8 mouse cellular contexts compared by ENCODE assay signal in genomic region chr10:117940441-117941265, GRCm38 (mm10).
DNase-seq lines count a peak whose midpoint lies in the region; ATAC-seq and TF ChIP-seq lines count a peak whose summit lies in the region.
"Had no signal": no experiment of that assay in that cellular context is flagged by ENCODE, and none has a peak within 500 bp of the region (broad histone marks: within the 10 kb centered on the region; RNA-seq: fewer than 3 reads in every experiment).

No protein-coding gene starts in this region.

- no peaks in the 10 kb centered on the region for H3K9me3 ChIP-seq in heart, embryonic 15.5 days (replicated peaks)
- no peaks in the 10 kb centered on the region for H3K9me3 ChIP-seq in limb, embryonic 14.5 days (ENCODE audit: control insufficient read depth, low read length)
- H3K9me3 ChIP-seq: embryonic facial prominence, embryonic 13.5 days had no signal

- no peak overlapping the region for H3K9ac ChIP-seq in heart, embryonic 15.5 days
- H3K9ac ChIP-seq in limb, embryonic 14.5 days (ENCODE audit: low read depth, low read length, severe bottlenecking): no peak overlapping the region
- H3K9ac ChIP-seq: embryonic facial prominence, embryonic 13.5 days had no signal

- peaks cover 30% of the 10 kb centered on the region for H3K4me1 ChIP-seq in heart, embryonic 15.5 days (replicated peaks)
- peaks cover 8% of the 10 kb centered on the region; the same call in 1 of the 2 replicates for H3K4me1 ChIP-seq in limb, embryonic 14.5 days (ENCODE audit: control insufficient read depth, insufficient read depth, low read length)

- TF ChIP-seq POLR2A in limb, embryonic 14.5 days (IDR thresholded peaks at IDR 0.05; ENCODE audit: borderline replicate concordance, extremely low read depth, insufficient read depth, insufficient read length): no peak

- peak; percentile 44 for DNase-seq in CD4-positive helper T cell, adult 2 months (ENCODE audit: low read depth, low spot score)
- DNase-seq in R1 (ENCODE audit: low read depth, low spot score): peak; percentile 21
- DNase-seq in limb, embryonic 14.5 days (ENCODE audit: low spot score): peak; percentile 32
- DNase-seq in splenic B cell, adult 2 months (ENCODE audit: low read depth, low spot score): peak; percentile 55
- no peak for DNase-seq in layer of hippocampus, adult 9-10 months (ENCODE audit: low spot score)
- no peak for DNase-seq in cerebellum, adult 11 months

- H3K36me3 ChIP-seq in heart, embryonic 15.5 days: no peaks in the 10 kb centered on the region
- H3K36me3 ChIP-seq in limb, embryonic 14.5 days (ENCODE audit: control insufficient read depth, insufficient read depth, low read length): no peaks in the 10 kb centered on the region
- no peaks in the 10 kb centered on the region for H3K36me3 ChIP-seq in splenic B cell, adult 2 months (ENCODE audit: control insufficient read depth, insufficient read depth, low read length, poor library complexity, severe bottlenecking)
- H3K36me3 ChIP-seq: embryonic facial prominence, embryonic 13.5 days had no signal

- peak overlapping the region; percentile 71 for H3K27ac ChIP-seq in heart, embryonic 15.5 days
- H3K27ac ChIP-seq in limb, embryonic 14.5 days (replicated peaks; ENCODE audit: low read depth, low read length): peak overlapping the region; percentile 27; the same call in 1 of the 2 replicates
- H3K27ac ChIP-seq: embryonic facial prominence, embryonic 13.5 days had no signal

- no peaks in the 10 kb centered on the region for H3K27me3 ChIP-seq in heart, embryonic 15.5 days
- H3K27me3 ChIP-seq in limb, embryonic 14.5 days (ENCODE audit: control insufficient read depth, insufficient read depth, low read length): no peaks in the 10 kb centered on the region
- no peaks in the 10 kb centered on the region for H3K27me3 ChIP-seq in splenic B cell, adult 2 months (ENCODE audit: control insufficient read depth, insufficient read depth, low read length, poor library complexity, severe bottlenecking)
- H3K27me3 ChIP-seq: embryonic facial prominence, embryonic 13.5 days had no signal

- 32% methylated on average over 10 of the region's 10 CpGs for WGBS in heart, embryonic 15.5 days
- WGBS in limb, embryonic 14.5 days: 34% methylated on average over 10 of the region's 10 CpGs

- H3K4me2 ChIP-seq in heart, embryonic 15.5 days: peak overlapping the region; percentile 49
- H3K4me2 ChIP-seq in limb, embryonic 14.5 days (replicated peaks; ENCODE audit: low read depth, low read length, severe bottlenecking): peak overlapping the region; percentile 24; the same call in 1 of the 2 replicates
- H3K4me2 ChIP-seq: embryonic facial prominence, embryonic 13.5 days had no signal

- H3K4me3 ChIP-seq in heart, embryonic 15.5 days: no peak overlapping the region
- no peak overlapping the region for H3K4me3 ChIP-seq in limb, embryonic 14.5 days (replicated peaks; ENCODE audit: low read length)
- H3K4me3 ChIP-seq: embryonic facial prominence, embryonic 13.5 days had no signal

- no peak; the same call in 1 of the 2 replicates for ATAC-seq in heart, embryonic 15.5 days (replicated peaks; ENCODE audit: insufficient number of reproducible peaks, insufficient read depth, low FRiP score, low read depth)
- no peak for ATAC-seq in limb, embryonic 14.5 days (ENCODE audit: low FRiP score, low read depth)

Comparison
In these comparisons a context has a peak if more than half of its experiments do, and no peak if none do; other contexts are left out.
1. DNase-seq: peak in CD4-positive helper T cell, adult 2 months (single experiment), R1 (single experiment), limb, embryonic 14.5 days (single experiment) and splenic B cell, adult 2 months (single experiment); none in layer of hippocampus, adult 9-10 months (single experiment) and cerebellum, adult 11 months (single experiment).